In the genomic region with DNA sequence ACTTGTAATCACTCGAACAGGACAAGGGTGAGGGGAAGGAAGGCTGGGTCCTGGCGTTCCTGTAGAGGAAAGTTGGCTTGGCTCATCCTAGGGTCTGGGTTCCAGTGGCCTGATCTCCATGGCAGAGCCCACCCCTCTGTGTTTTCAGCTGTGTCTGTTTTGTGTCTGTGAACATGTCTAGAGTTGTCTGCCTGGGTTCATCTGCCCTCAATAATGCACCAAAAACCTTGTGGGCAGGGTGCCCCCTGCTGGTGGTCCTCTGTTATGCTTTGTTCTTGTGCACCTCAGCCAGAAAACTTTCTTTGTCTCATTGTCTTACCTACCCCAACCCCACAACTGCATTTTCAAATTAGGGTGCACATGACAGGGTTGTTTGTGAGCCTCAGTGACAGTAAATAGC, we compare ENCODE assay signal across 9 mouse cellular contexts. TPM values are rescaled to one million over a fixed set of nuclear protein-coding genes. Genes with fewer than 3 reads are reported as not detected.
DNase-seq lines count a peak whose midpoint lies in the region; ATAC-seq lines count a peak whose summit lies in the region.
"Had no signal": no experiment of that assay in that cellular context is flagged by ENCODE, and none has a peak within 500 bp of the region (broad histone marks: within the 10 kb centered on the region; RNA-seq: fewer than 3 reads in every experiment).

No protein-coding gene starts in this region.

- H3K36me3 ChIP-seq in forebrain, embryonic 14.5 days (ENCODE audit: control insufficient read depth, insufficient read depth, low read length), result no peaks in the 10 kb centered on the region

- H3K4me1 ChIP-seq in forebrain, embryonic 14.5 days (ENCODE audit: control insufficient read depth, insufficient read depth, low read length), result no peaks in the 10 kb centered on the region
- H3K4me1 ChIP-seq: limb, embryonic 12.5 days had no signal

- no peak overlapping the region for H3K4me2 ChIP-seq in forebrain, embryonic 14.5 days (ENCODE audit: low read length)
- H3K4me2 ChIP-seq: limb, embryonic 12.5 days had no signal

- WGBS in forebrain, embryonic 14.5 days, result 83% methylated on average over 2 of the region's 2 CpGs

- H3K27me3 ChIP-seq in forebrain, embryonic 14.5 days (replicated peaks; ENCODE audit: control insufficient read depth, insufficient read depth, low read length), result no peaks in the 10 kb centered on the region
- H3K27me3 ChIP-seq: limb, embryonic 12.5 days had no signal

- no peak overlapping the region for H3K9ac ChIP-seq in forebrain, embryonic 14.5 days (ENCODE audit: low read length)
- H3K9ac ChIP-seq: limb, embryonic 12.5 days had no signal

- ATAC-seq in forebrain, embryonic 14.5 days, result peak; percentile 49; the same call in 1 of the 2 replicates
- peak; percentile 58 to 73; a peak in 3 of 4 replicates for ATAC-seq in hematopoietic stem cell, adult 5-6 weeks (replicated peaks in 1 of 2; ENCODE audit: insufficient read depth in 1 of 2, low FRiP score in 2 of 2, low TSS enrichment in 1 of 2, low read depth in 1 of 2, poor library complexity in 2 of 2, severe bottlenecking in 2 of 2)
- peak; percentile 93 for ATAC-seq in megakaryocyte progenitor cell, adult 5-6 weeks (replicated peaks; ENCODE audit: poor library complexity)

- DNase-seq in MN1 (ENCODE audit: low spot score), result peak; percentile 40
- DNase-seq in c-Kit-positive CD71-negative TER-119-negative erythroid progenitor cells, embryonic 14.5 days (ENCODE audit: low read depth), result peak; percentile 68
- DNase-seq in forebrain, embryonic 14.5 days (ENCODE audit: low spot score), result peak; percentile 66
- DNase-seq in layer of hippocampus, postnatal 36 days, result peak; percentile 75 to 79
- DNase-seq in right cerebral cortex, postnatal 10 days (ENCODE audit: low spot score in 2 of 2), result peak; percentile 48 to 71
- peak; percentile 78 for DNase-seq in urinary bladder, postnatal 25 days (ENCODE audit: low spot score)

- no peaks in the 10 kb centered on the region for H3K9me3 ChIP-seq in forebrain, embryonic 14.5 days (replicated peaks; ENCODE audit: control insufficient read depth, low read length)
- H3K9me3 ChIP-seq: limb, embryonic 12.5 days had no signal

- H3K27ac ChIP-seq in forebrain, embryonic 14.5 days (ENCODE audit: low read depth, low read length), result no peak overlapping the region
- H3K27ac ChIP-seq: limb, embryonic 12.5 days had no signal

- H3K4me3 ChIP-seq in forebrain, embryonic 14.5 days (ENCODE audit: low read depth, low read length), result no peak overlapping the region
- H3K4me3 ChIP-seq: limb, embryonic 12.5 days had no signal

RNA-seq across cellular contexts. Expression of a gene that starts 44.5 kb away (rescaled TPM):
- 9.8 and 11.4 TPM in 2 replicates for polyA plus RNA-seq in forebrain, embryonic 14.5 days (2014; fragmentation: Nextera tagmentation; extraction: Ambion mirVana)
- total RNA-seq in hematopoietic stem cell, adult 5-6 weeks (2017), result 42.3 and 45.7 TPM in 2 replicates
- 10 to 100 TPM; 44.9 to 46.0 TPM for total RNA-seq in layer of hippocampus, postnatal 36 days (2021)
- total RNA-seq in megakaryocyte progenitor cell, adult 5-6 weeks (2015), result 13.0 and 16.1 TPM in 2 replicates
- total RNA-seq in megakaryocyte progenitor cell, adult 5-6 weeks (2017), result 17.9 and 23.8 TPM in 2 replicates

RNA-seq across cellular contexts. Expression of a gene that starts 48.8 kb away (rescaled TPM):
- 68.0 and 72.1 TPM in 2 replicates for polyA plus RNA-seq in forebrain, embryonic 14.5 days (2014; fragmentation: Nextera tagmentation; extraction: Ambion mirVana)
- 48.5 and 65.8 TPM in 2 replicates for total RNA-seq in hematopoietic stem cell, adult 5-6 weeks (2017)
- 10 to 100 TPM; 24.1 to 26.4 TPM for total RNA-seq in layer of hippocampus, postnatal 36 days (2021)
- total RNA-seq in megakaryocyte progenitor cell, adult 5-6 weeks (2015), result 54.2 and 65.5 TPM in 2 replicates
- 70.2 and 70.8 TPM in 2 replicates for total RNA-seq in megakaryocyte progenitor cell, adult 5-6 weeks (2017)
